Mouse (Mus musculus) frontal cortex, adult 2 months (tissue): ENCODE results near the gene Gm4792. TPM values are rescaled to one million over a fixed set of nuclear protein-coding genes. Genes with fewer than 3 reads are reported as not detected.

Source experiments
- polyA plus RNA-seq: library from polyadenylated mRNA; depleted of rRNA; stranded (reverse); fragments of >200 nt; gene quantifications from 2 replicates; pipeline ENCODE4 v1.2.3, GENCODE M21; 2012; rRNA removed

Gene Gm4792
- polyA plus RNA-seq, 1 experiment, result not detected

Other genes with a start within 250 kb of the Gm4792 start
- 8.6 and 9.2 TPM in 2 replicates for gene Nr2c1, start 150.7 kb downstream of the Gm4792 start, polyA plus RNA-seq
- 249 and 271 TPM in 2 replicates for gene Ndufa12, start 100.0 kb downstream of the Gm4792 start, polyA plus RNA-seq
- 18.1 and 18.9 TPM in 2 replicates for gene Tmcc3, start 13.2 kb upstream of the Gm4792 start, polyA plus RNA-seq